Mouse (Mus musculus) MEL (cell line): ENCODE measurements around the gene Zwilch.

ENCODE experiments used
- CTCF ChIP-seq, 3 experiments: IDR thresholded peaks in 2 of 3; conservative IDR thresholded peaks in 1 of 3; 2 replicates each; pipeline ENCODE4 v1.5.1; 2011 to 2012; ENCODE audit warnings: low read length in 3 of 3, low read depth in 2 of 3, mild to moderate bottlenecking in 2 of 3, improper control_type of control experiment in 1 of 3, inconsistent platforms in 1 of 3, mixed read lengths in 1 of 3, moderate library complexity in 1 of 3; ENCODE audit not compliant: control insufficient read depth in 1 of 3, insufficient read depth in 1 of 3, poor library complexity in 1 of 3, severe bottlenecking in 1 of 3
- HCFC1 ChIP-seq: IDR thresholded peaks from 2 replicates; pipeline ENCODE4 v1.6.1; 2012; ENCODE audit warnings: low read depth, mild to moderate bottlenecking, inconsistent platforms, low read length, improper control_type of control experiment, moderate library complexity
- POLR2A ChIP-seq, 2 experiments: IDR thresholded peaks; 2 replicates each; pipeline ENCODE4 v1.6.1; 2011 to 2012; ENCODE audit warnings: low read length in 2 of 2, mild to moderate bottlenecking in 2 of 2, control low read depth in 1 of 2, improper control_type of control experiment in 1 of 2, low read depth in 1 of 2, moderate library complexity in 1 of 2; ENCODE audit not compliant: control insufficient read depth in 1 of 2, insufficient read depth in 1 of 2, poor library complexity in 1 of 2
- ZKSCAN1 ChIP-seq: IDR thresholded peaks from 2 replicates; pipeline ENCODE4 v1.6.1; 2012; ENCODE audit warnings: low read depth, mild to moderate bottlenecking, inconsistent platforms, low read length, improper control_type of control experiment, moderate library complexity

DNA sequence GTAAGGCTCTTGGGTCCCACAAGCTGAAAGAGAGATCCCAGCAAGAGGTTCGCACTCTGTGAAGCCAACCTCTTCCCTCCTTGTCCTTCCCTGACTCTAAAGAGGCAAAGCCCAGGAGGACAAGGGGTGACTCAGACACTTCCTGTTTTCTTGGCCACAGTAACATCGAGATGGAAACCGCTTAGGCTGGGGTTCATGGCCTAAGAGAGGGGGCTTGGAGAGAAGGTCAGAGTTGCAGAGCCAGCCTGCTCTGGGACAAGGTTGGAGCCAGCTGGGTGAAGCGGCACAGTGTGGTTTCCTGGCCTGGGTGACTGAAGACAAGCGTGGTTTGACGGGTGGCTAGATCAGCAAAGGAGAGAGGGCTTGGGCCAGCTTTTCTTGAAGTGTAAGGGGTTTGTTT lies 67.6 kb downstream of the Zwilch start:
- no peak for TF ChIP-seq POLR2A (IDR thresholded peaks at IDR 0.05; ENCODE audit: control insufficient read depth in 1 of 2, insufficient read depth in 1 of 2, low read depth in 1 of 2, low read length in 2 of 2, poor library complexity in 1 of 2)
- no peak for TF ChIP-seq HCFC1
- TF ChIP-seq ZKSCAN1, result no peak
- no peak for TF ChIP-seq CTCF (IDR thresholded peaks at IDR 0.05 in 2 of 3, conservative IDR thresholded peaks at IDR 0.05 in 1 of 3; ENCODE audit: control insufficient read depth in 1 of 3, insufficient read depth in 1 of 3, low read depth in 2 of 3, low read length in 3 of 3, poor library complexity in 1 of 3, severe bottlenecking in 1 of 3)
